Mouse (Mus musculus): Measurements from ENCODE around the gene Ppfibp1. TPM values are rescaled to one million over a fixed set of nuclear protein-coding genes. Genes with fewer than 3 reads are reported as not detected.

The Ppfibp1 gene
- total and polyA plus RNA-seq, 3 experiments, result 15.4 to 128 (median 102) TPM

DNA sequence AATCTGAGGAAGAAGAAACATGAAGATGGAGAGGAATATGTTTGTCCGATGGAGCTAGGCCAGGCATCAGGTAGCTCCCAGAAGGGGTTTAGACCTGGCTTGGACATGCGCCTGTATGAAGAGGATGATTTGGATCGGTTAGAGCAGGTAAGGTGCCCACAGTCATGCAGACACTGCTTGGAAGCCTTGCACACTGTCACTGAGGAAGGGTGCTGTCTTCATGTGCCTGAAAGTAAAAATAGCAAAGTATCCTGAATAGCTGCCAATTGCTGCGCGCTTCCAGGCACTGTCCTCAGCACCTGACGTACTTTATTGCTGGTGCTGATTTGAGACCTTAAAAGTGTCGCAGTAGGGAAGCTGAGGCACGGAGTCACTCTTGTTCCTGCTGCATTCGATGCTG, 141.3 kb downstream of the Ppfibp1 start:
- WGBS, result 78% methylated on average over 9 of the region's 9 CpGs
- Histone ChIP-seq H3K79me2 (replicated peaks; ENCODE audit: control insufficient read depth, insufficient read depth, low read length) (no peaks in the 10 kb centered on the region), H3K9ac (ENCODE audit: low read depth, low read length) (no peak overlapping the region), H3K27ac (peak overlapping the region; percentile 40), H3K4me3 (no peak overlapping the region), H3K27me3 (ENCODE audit: control insufficient read depth, insufficient read depth, low read length) (no peaks in the 10 kb centered on the region), H3K4me1 (ENCODE audit: control insufficient read depth, insufficient read depth, low read length) (no peaks in the 10 kb centered on the region), H3K36me3 (ENCODE audit: control insufficient read depth, insufficient read depth, low read length) (peaks cover 2% of the 10 kb centered on the region; the same call in 1 of the 2 replicates)
- TF ChIP-seq CTCF (IDR thresholded peaks at IDR 0.05), result no peak
- TF ChIP-seq POLR2A (IDR thresholded peaks at IDR 0.05; ENCODE audit: insufficient read depth, low read depth, low read length), result peak; percentile 39
- TF ChIP-seq EP300 (IDR thresholded peaks at IDR 0.05; ENCODE audit: insufficient read depth, low read depth, low read length), result peak; percentile 31; the same call in 1 of the 2 replicates
- peak; percentile 30 to 55 for DNase-seq
- intact Hi-C loops (cut with DNase I), result no loop called here

DNA sequence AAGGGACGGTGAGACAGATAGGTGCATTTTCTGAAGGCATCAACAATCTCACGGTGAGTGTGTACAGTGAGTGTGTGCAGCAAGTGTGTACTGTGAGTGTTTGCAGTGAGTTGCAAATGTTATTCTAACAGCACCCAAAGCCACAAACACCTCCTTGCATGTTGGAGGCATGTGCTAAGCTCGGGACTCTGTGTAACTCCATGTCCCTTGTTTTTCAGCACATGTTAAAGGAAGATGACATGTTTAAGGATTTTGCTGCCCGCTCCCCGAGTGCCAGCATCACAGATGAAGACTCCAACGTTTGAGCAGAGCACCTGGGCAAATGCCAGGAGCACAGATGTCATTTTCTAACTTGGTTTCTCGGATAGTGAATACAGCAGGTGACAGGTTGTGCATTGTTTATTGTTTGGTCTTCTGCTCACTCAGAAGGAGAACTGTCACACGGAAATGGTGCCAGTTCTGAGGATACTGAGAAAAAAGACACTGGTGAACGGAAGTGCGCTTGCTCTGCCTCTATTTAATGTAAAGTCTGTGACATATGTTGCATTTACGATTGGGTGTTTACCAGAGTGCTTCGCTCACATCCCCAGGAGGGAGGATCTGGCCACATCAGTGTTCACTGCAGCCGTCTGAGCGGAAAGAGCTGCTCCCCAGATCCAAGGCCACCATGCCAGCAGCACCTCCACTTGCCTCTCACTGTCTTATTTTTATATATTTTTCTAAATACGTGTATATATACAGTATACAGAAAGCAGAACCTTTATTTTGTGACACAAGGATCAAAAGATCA, 142.0 kb downstream of the Ppfibp1 start:
- peak overlapping the region; percentile 24 for H3K27ac ChIP-seq
- no peaks in the 10 kb centered on the region for H3K4me1 ChIP-seq (ENCODE audit: control insufficient read depth, insufficient read depth, low read length)
- H3K27me3 ChIP-seq (ENCODE audit: control insufficient read depth, insufficient read depth, low read length), result no peaks in the 10 kb centered on the region
- no peaks in the 10 kb centered on the region for H3K79me2 ChIP-seq (replicated peaks; ENCODE audit: control insufficient read depth, insufficient read depth, low read length)
- DNase-seq, result no peak
- H3K9ac ChIP-seq (ENCODE audit: low read depth, low read length), result no peak overlapping the region; the same call in 1 of the 2 replicates
- intact Hi-C loops (cut with DNase I), result no loop called here
- WGBS, result 82% methylated on average over 15 of the region's 15 CpGs
- H3K36me3 ChIP-seq (ENCODE audit: control insufficient read depth, insufficient read depth, low read length), result peaks cover 2% of the 10 kb centered on the region; the same call in 1 of the 2 replicates
- no peak overlapping the region for H3K4me3 ChIP-seq
- no peak for TF ChIP-seq CTCF (IDR thresholded peaks at IDR 0.05)

DNA sequence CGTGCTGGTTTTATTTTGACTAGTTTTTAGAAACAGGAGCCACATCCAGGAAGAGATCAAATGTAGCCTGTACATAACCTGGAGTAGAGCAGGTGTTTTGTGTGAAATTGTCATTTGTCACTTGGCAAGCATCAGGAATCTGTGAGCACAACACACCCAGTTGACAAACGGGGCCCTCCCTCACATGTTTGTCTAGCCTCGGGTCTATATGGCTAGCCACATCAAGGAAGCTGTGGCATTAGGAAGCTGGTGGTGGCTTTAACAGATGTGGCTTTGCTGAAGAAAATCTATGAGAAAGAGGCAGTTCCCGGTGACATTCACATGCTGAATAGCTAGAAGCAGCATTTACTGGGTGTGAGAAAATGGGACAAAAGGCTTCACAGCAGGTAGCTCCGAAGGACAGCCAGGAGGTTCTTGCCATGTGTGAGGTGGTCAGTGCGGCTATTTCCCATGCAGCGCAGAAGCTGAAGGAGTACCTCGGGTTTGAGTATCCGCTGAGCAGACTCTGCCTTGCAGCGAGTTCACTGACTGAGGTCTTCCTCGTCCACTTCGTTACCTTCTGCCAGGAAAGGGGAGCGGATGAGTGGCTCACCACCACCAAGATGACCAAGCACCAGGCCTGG, 144.1 kb downstream of the Ppfibp1 start, which contains the start of gene Rep15:
Gene Rep15 (plus strand): TSS at position 282 of the 623 bp plus-strand sequence.
- Histone ChIP-seq H3K9ac (ENCODE audit: low read depth, low read length) (no peak within 1 kb of the TSS), H3K36me3 (ENCODE audit: control insufficient read depth, insufficient read depth, low read length) (peaks cover 2% of the 10 kb centered on the region; the same call in 1 of the 2 replicates), H3K27me3 (ENCODE audit: control insufficient read depth, insufficient read depth, low read length) (no peaks in the 10 kb centered on the region), H3K27ac (no peak within 1 kb of the TSS), H3K4me1 (ENCODE audit: control insufficient read depth, insufficient read depth, low read length) (no peaks in the 10 kb centered on the region), H3K4me3 (no peak within 1 kb of the TSS), H3K79me2 (replicated peaks; ENCODE audit: control insufficient read depth, insufficient read depth, low read length) (no peaks in the 10 kb centered on the region)
- TF ChIP-seq CTCF (IDR thresholded peaks at IDR 0.05) (no peak), EP300 (IDR thresholded peaks at IDR 0.05; ENCODE audit: insufficient read depth, low read depth, low read length) (no peak), POLR2A (IDR thresholded peaks at IDR 0.05; ENCODE audit: insufficient read depth, low read depth, low read length) (no peak)
- WGBS, result 72% methylated on average over 13 of the region's 13 CpGs
- no peak for DNase-seq
- intact Hi-C loops (cut with DNase I), result no loop called here

DNA sequence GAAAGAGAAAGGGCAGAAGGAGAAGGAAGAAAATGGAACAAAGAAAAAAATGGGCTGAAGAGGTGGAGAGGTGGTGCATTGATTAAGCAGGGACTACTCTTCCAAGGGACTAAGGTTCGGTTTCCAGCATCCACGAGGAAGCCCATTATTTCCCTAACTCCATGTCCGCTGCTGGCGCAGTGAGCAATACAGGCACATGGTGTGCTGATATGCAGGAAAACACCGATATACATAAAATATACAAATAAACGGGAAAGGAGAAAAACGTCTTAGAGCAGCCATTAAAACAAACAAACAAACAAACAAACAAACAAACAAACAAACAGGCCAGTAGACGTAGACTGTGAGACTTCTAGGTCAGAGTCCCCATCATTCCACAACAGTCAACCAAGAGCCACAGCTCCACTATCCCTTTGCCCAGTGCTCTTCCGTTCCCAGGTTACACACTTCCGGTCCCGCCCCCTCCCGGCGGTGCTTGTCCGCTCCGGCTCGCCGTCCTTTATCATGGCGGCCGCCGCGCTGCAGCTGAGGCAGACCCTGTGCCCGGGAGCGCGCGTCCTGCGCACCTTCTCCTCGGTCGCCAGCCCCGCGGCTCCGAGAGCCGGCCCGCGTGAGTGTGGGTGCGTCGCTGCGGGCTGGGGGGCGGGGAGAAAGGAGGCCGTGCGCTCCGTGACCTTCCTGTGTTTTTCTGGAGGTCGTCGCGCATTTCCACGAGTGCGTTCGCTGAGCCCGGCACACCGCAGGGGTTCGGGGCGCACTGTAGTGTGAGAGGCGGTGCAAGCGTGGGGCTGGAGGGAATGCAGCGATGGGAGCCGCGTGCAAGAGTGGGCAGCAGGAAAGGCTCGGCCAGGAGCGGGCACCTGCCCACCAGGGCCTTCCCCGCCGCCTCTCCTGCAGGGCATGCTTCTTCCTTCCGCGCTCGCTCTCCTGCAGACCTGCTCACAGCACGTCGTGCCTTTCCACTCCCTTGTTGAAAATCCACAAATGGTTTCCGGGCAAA, 154.3 kb downstream of the Ppfibp1 start, which contains the start of gene Mrps35:
Gene Mrps35 (plus strand): TSS at position 474 of the 1,000 bp plus-strand sequence.
- intact Hi-C loops (cut with DNase I), result loop anchor here (2.0 kb wide), 1 partner anchor 48 kb away; the partner anchor contains the start of gene Klhl42
- Histone ChIP-seq H3K36me3 (ENCODE audit: control insufficient read depth, insufficient read depth, low read length) (peaks cover 5% of the 10 kb centered on the region), H3K4me3 (peak within 1 kb of the TSS; percentile 78), H3K27ac (peak within 1 kb of the TSS; percentile 79), H3K27me3 (ENCODE audit: control insufficient read depth, insufficient read depth, low read length) (no peaks in the 10 kb centered on the region), H3K9ac (ENCODE audit: low read depth, low read length) (peak within 1 kb of the TSS; percentile 97), H3K79me2 (replicated peaks; ENCODE audit: control insufficient read depth, insufficient read depth, low read length) (peaks cover 4% of the 10 kb centered on the region; the same call in 1 of the 2 replicates), H3K4me1 (ENCODE audit: control insufficient read depth, insufficient read depth, low read length) (peaks cover 1% of the 10 kb centered on the region)
- WGBS, result 3% methylated on average over 66 of the region's 66 CpGs
- DNase-seq, result peak; percentile 91 to 94
- TF ChIP-seq EP300 (IDR thresholded peaks at IDR 0.05; ENCODE audit: insufficient read depth, low read depth, low read length), result peak; percentile 53; the same call in 1 of the 2 replicates
- TF ChIP-seq CTCF (IDR thresholded peaks at IDR 0.05), result 0 out of 2 replicates have a peak, but pooled peaks have one; percentile 8
- TF ChIP-seq POLR2A (IDR thresholded peaks at IDR 0.05; ENCODE audit: insufficient read depth, low read depth, low read length), result peak; percentile 81

DNA sequence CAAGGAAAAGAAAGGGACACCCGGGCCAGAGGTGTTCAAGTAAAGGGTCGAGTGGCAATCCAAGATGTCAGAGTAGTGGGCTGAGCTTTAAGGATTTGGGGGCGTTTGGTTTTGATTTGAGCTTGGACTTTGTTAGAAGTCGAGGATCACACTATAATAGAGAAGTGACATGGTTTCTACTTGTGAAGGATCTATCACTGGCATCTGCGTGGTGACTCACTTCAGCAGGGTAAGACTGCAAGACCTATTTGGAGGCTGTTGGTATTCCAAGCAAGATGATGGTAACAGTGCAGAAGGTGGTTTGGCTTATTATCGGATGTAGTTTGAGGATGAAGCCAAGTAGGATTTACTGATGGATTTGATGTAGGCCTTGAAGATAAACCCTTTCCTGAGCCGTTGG, 155.3 kb downstream of the Ppfibp1 start:
- Histone ChIP-seq H3K27ac (no peak overlapping the region; the same call in 1 of the 2 replicates), H3K4me3 (peak overlapping the region; percentile 78)
- no peak for TF ChIP-seq POLR2A (IDR thresholded peaks at IDR 0.05; ENCODE audit: insufficient read depth, low read depth, low read length)
- no peak for TF ChIP-seq EP300 (IDR thresholded peaks at IDR 0.05; ENCODE audit: insufficient read depth, low read depth, low read length)
- no peak for TF ChIP-seq CTCF (IDR thresholded peaks at IDR 0.05)

More for the DNA sequence above, 155.3 kb downstream of the Ppfibp1 start:
- Histone ChIP-seq H3K4me1 (ENCODE audit: control insufficient read depth, insufficient read depth, low read length) (peaks cover 1% of the 10 kb centered on the region), H3K9ac (ENCODE audit: low read depth, low read length) (no peak overlapping the region), H3K27me3 (ENCODE audit: control insufficient read depth, insufficient read depth, low read length) (no peaks in the 10 kb centered on the region), H3K36me3 (ENCODE audit: control insufficient read depth, insufficient read depth, low read length) (peaks cover 5% of the 10 kb centered on the region), H3K79me2 (replicated peaks; ENCODE audit: control insufficient read depth, insufficient read depth, low read length) (peaks cover 4% of the 10 kb centered on the region; the same call in 1 of the 2 replicates)
- no peak for DNase-seq
- intact Hi-C loops (cut with DNase I), result loop anchor here (2.0 kb wide), 1 partner anchor 47 kb away; the partner anchor contains the start of gene Klhl42
- 37% methylated on average over 7 of the region's 7 CpGs for WGBS

All from heart, adult 2 months (tissue).